9 mouse cellular contexts compared by ENCODE assay signal in the genomic region with DNA sequence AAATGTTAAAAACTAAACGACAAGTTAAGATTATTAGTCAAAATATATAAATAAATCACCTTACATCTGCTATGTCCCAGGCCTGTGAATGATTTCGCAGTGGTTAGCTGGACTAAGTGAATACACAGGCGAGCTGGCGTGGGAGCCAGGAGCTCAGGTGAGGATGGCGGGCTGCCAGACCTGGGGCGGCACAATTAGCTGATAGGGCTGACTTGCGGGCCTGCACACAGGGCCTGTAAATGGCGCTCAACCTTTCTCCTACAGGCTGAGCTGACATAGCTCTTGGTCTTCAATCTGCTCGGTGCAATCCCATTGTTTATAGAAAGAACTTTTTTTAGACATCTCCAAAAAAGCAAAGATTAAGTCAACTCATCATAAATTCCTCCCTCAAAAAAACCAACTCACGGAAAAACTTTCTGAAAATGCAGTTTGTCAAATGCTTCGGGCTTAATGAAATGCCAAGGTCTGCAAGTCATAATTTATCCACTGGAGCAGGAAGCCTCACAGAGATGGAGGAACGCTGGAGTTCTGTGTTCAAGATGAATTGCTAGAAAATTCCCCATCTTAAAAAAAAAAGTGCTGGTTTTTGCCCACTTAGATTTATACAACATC.
DNase-seq lines count a peak whose midpoint lies in the region; ATAC-seq and TF ChIP-seq lines count a peak whose summit lies in the region.
"Had no signal": no experiment of that assay in that cellular context is flagged by ENCODE, and none has a peak within 500 bp of the region (broad histone marks: within the 10 kb centered on the region; RNA-seq: fewer than 3 reads in every experiment).

No protein-coding gene starts in this region.

- TF ChIP-seq CTCF in lung, embryonic 14.5 days (IDR thresholded peaks at IDR 0.05; ENCODE audit: low read depth) = no peak
- TF ChIP-seq CTCF in kidney, adult 2 months (conservative IDR thresholded peaks at IDR 0.05; ENCODE audit: insufficient read depth, insufficient read length, low read depth, low read length) = no peak

- no peak overlapping the region for H3K4me2 ChIP-seq in lung, embryonic 14.5 days
- H3K4me2 ChIP-seq: forebrain, embryonic 12.5 days had no signal

- no peak for TF ChIP-seq POLR2A in kidney, adult 2 months (IDR thresholded peaks at IDR 0.05; ENCODE audit: low read depth, low read length)

- H3K36me3 ChIP-seq in lung, embryonic 14.5 days (ENCODE audit: insufficient read depth) = no peaks in the 10 kb centered on the region
- H3K36me3 ChIP-seq in kidney, adult 2 months (ENCODE audit: control insufficient read depth, insufficient read depth, low read length) = no peaks in the 10 kb centered on the region
- H3K36me3 ChIP-seq: forebrain, embryonic 12.5 days had no signal

- H3K4me1 ChIP-seq in lung, embryonic 14.5 days (ENCODE audit: insufficient read depth) = peaks cover 7% of the 10 kb centered on the region
- no peaks in the 10 kb centered on the region for H3K4me1 ChIP-seq in kidney, adult 2 months (ENCODE audit: control insufficient read depth, insufficient read depth, low read length)

- no peaks in the 10 kb centered on the region for H3K9me3 ChIP-seq in lung, embryonic 14.5 days (ENCODE audit: low read depth, low read length)
- H3K9me3 ChIP-seq: forebrain, embryonic 12.5 days had no signal

- no peak overlapping the region for H3K4me3 ChIP-seq in lung, embryonic 14.5 days (ENCODE audit: low read depth, low read length)
- H3K4me3 ChIP-seq in kidney, adult 2 months (ENCODE audit: insufficient read depth, low read depth, low read length) = no peak overlapping the region
- H3K4me3 ChIP-seq: forebrain, embryonic 12.5 days had no signal

- peak overlapping the region; percentile 56; the same call in 1 of the 2 replicates for H3K27ac ChIP-seq in lung, embryonic 14.5 days (ENCODE audit: low read depth)
- H3K27ac ChIP-seq in kidney, adult 2 months (ENCODE audit: insufficient read depth, low read depth, low read length) = no peak overlapping the region
- H3K27ac ChIP-seq: forebrain, embryonic 12.5 days had no signal

- WGBS in lung, embryonic 14.5 days = 36% methylated on average over 12 of the region's 12 CpGs
- 41% methylated on average over 12 of the region's 12 CpGs for WGBS in kidney, adult 2 months

- no peaks in the 10 kb centered on the region for H3K27me3 ChIP-seq in lung, embryonic 14.5 days (ENCODE audit: insufficient read depth, low read length)
- H3K27me3 ChIP-seq in kidney, adult 2 months (replicated peaks; ENCODE audit: control insufficient read depth, insufficient read depth, low read length) = 0 out of 2 replicates have a peak, but pooled peaks cover 1% of the 10 kb centered on the region
- H3K27me3 ChIP-seq: forebrain, embryonic 12.5 days had no signal

- H3K9ac ChIP-seq in lung, embryonic 14.5 days = no peak overlapping the region
- H3K9ac ChIP-seq: forebrain, embryonic 12.5 days had no signal

- DNase-seq in adrenal gland, adult 2 months = peak; percentile 35
- no peak for DNase-seq in adrenal gland, adult 8-10 months
- DNase-seq in lung, embryonic 14.5 days = peak; percentile 53
- no peak for DNase-seq in lung, postnatal 25 days (ENCODE audit: low spot score)
- peak; percentile 32 for DNase-seq in kidney, adult 2 months
- peak; percentile 25 for DNase-seq in ovary, postnatal 14 days (ENCODE audit: low spot score)
- no peak for DNase-seq in thymus, postnatal 25 days
- DNase-seq in spleen, adult 18-20 months = no peak

- peak; percentile 49; the same call in 1 of the 2 replicates for ATAC-seq in lung, embryonic 14.5 days (ENCODE audit: insufficient read depth)

Comparison
In these comparisons a context has a peak if more than half of its experiments do, and no peak if none do; other contexts are left out.
1. DNase-seq: peak in adrenal gland, adult 2 months (single experiment), lung, embryonic 14.5 days (single experiment), kidney, adult 2 months (single experiment) and ovary, postnatal 14 days (single experiment); none in adrenal gland, adult 8-10 months (single experiment), lung, postnatal 25 days (single experiment), thymus, postnatal 25 days (single experiment) and spleen, adult 18-20 months (0 of 2).